Mouse (Mus musculus) cerebellum, adult 11-12 months (tissue): ENCODE data around the gene Mboat2.

Experiments used
- DNase-seq: peaks from one replicate; pipeline ENCODE4 v3.0.0; 2022

Gene Mboat2

DNA sequence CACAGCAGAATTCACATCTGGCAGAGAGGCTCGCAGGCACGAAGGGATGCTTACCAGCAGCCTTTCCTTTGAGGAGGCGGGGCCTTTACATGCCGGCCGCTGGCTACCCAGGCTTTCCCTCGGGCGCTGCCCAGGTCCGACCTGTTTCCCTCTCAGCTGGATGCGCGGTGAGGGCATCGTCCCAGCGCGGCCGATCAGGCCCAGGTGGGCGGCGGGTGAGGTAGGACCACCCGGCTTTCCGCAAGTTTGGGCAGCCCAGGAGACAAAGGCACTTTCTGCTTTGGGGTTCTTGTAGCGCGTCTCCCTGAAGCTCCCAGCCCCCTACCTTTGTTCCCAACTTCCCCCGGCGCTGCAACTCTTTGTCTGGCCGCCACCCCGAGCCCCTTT lies at the start of gene Mboat2:
Gene Mboat2 (plus strand): TSS at position 114 of the 387 bp plus-strand sequence.
- peak; percentile 39 for DNase-seq

GRCm38 (mm10) chr12:24783735-24784134 lies 46.9 kb upstream of the Mboat2 start:
- DNase-seq = no peak

GRCm38 (mm10) chr12:24785882-24786281 lies 44.8 kb upstream of the Mboat2 start:
- DNase-seq = no peak

GRCm38 (mm10) chr12:24786316-24786715 lies 44.4 kb upstream of the Mboat2 start:
- DNase-seq = no peak

GRCm38 (mm10) chr12:24789659-24790058 lies 41.0 kb upstream of the Mboat2 start:
- DNase-seq = no peak

DNA sequence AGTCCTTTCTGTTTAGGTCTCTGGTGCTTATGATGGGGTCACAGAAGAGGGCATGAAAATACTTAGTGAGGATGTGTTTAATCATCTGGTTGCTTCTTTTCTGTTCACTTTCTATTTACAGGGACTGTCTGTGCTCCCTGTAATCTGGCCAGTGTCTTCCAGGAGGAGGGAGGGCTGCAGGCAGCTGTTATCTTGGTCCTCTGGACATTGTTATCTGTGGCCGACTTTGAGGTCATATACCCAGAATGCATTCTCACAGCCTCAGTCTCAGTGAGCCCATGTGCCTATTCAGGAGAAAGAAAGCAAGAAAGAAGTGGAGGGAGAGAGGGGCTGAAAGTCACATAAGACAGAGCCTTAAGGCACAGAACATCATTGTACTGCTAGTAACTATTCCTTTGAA lies 19.4 kb upstream of the Mboat2 start:
- DNase-seq = no peak

DNA sequence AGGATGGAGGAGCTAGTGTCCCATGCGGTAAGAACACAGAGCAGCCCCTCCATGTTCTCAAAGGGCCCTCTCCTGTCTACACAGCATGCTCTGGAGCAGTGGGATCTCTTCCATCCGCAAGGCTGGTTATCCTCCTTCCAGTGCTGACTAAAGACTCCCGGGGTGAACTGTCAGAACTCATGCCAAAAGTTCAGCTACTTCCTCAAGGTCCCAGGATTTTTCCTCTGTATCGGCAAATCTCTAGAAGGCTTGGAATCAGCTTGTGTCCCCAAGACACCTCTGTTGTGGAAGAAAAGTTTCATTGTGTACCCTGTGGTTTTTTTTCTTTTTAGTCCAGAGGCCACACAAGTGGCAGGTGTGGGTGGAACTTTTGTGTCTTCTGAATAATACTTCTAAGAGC lies 18.8 kb upstream of the Mboat2 start:
- no peak for DNase-seq

DNA sequence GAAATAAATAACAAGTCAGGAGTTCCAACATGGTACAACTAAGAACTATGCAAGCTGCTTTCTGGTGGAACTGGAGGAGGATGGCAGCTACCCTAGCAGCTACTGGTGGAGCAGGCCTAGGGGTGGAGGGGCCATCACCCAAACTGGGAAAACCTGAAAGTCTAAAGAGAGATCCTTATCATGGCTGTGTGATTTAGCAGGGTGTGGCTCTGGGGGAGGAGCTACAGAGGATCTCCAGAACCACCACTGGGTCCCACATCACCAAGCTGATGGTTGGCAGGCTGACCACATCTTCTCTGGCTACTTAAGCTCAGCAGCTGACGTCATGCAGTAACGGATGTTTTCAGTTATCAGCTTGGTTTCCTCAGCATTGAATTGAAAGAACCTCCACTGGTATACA lies 7.8 kb upstream of the Mboat2 start:
- no peak for DNase-seq

GRCm38 (mm10) chr12:24823636-24824354 lies 6.9 kb upstream of the Mboat2 start:
- DNase-seq = no peak

GRCm38 (mm10) chr12:24830086-24830485 lies 593 bp upstream of the Mboat2 start:
- DNase-seq = no peak

GRCm38 (mm10) chr12:24831153-24831963 lies 679 bp downstream of the Mboat2 start:
- DNase-seq = peak; percentile 71

DNA sequence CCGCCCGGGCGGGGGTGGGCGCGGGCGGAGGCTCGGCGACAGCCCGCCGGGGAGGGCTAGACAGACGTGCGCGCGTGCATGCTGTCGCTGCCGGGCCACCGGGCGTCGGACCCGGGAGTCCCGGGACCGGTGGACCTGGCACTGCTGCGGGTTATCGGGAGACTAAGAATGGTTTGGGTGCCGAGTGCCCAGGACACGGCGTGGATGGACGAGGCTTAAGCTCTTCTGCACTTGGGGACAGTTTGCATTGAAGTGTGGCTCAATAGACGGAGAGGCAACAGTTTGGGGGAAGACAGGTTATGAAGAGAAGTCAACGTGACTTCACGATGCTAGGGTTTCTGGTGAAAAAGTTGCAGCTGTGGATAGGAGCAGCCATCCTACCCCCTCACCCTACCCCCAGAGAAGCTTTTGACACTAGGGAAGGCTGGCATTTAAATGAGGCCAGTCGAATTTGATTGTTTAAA lies 1.3 kb downstream of the Mboat2 start:
- DNase-seq = no peak

- no peak for DNase-seq
Observed at GRCm38 (mm10) chr12:24832438-24832837, 1.8 kb downstream of the Mboat2 start.

DNA sequence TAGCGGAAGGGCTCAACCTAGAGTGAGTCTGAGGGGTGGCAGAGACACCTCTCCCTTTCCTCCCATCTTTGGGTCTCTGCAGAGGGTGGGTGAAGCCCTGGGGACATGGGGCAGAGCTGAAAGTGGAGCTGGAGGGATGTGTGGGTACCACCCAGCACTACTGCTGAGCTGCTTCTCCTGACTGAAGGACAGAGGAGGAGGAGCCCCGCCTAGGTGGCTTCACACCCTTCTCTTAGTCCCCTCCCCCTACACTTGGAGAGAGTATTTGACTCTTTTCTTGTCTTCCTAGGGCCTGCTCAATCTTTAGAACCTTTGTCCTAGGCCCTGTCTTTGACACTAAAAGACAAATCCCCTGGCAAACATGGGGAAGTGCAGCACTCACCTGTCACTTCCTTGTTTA lies 7.3 kb downstream of the Mboat2 start:
- DNase-seq = no peak

DNA sequence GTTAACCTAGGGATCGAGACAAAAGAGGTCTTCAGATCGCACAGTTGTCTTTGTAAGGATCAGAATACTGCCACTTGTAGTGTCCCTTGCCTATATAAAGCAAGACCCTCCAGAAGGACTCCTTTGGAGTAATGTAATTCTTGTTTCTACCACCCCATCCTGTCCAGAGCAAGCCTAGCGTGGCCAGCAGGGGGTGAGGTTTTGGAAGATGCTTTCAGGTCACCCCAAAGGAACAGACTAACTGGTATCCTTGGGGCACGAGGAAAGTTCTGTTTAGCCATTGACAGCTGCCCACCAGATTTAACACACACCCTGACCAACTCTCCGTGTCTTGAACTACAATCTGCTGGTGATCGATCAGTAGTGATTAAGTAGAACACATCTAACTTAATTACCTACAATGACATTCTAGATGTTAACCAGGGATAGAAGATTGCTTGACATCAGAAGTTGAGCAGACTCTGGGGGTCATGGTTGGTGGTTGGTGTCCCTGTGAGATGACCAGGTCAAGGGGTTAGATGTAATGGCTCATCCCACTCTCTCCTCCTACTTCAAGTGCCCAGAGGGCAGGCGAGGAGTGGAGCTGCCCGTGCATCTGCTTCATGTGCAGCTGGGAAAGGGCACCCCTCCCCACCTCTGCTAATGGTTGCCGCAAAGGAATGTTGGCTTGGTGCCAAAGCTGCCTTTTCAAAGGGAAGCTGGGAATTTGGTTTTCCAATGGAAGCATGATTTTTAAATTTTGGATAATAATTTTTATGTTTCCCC lies 10.6 kb downstream of the Mboat2 start:
- DNase-seq = no peak

GRCm38 (mm10) chr12:24842299-24842910 lies 11.7 kb downstream of the Mboat2 start:
- no peak for DNase-seq

GRCm38 (mm10) chr12:24843395-24844072 lies 12.9 kb downstream of the Mboat2 start:
- no peak for DNase-seq

- DNase-seq = no peak
Observed at GRCm38 (mm10) chr12:24845344-24845743, 14.7 kb downstream of the Mboat2 start.

DNA sequence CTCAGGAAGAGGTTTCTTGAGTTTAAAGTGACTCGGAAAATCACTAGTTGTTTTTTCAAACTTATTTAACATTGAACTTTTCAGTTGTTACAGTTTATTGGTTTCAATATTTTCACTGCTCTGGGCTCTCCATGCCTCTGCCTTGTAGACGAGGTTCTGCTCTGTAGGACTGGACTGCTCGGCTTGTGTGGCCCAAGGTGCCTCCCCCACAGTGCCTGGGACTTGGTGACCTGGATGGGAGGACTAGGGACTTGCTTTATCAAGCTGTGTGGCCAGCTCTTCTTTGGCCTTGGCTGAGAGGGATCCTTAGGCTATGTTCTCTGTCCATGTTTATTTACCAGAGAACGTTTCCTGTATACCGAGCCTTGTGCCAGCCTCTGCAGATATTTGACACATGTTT lies 17.4 kb downstream of the Mboat2 start:
- no peak for DNase-seq

- DNase-seq = no peak
Observed at GRCm38 (mm10) chr12:24857354-24857753, 26.7 kb downstream of the Mboat2 start.

DNA sequence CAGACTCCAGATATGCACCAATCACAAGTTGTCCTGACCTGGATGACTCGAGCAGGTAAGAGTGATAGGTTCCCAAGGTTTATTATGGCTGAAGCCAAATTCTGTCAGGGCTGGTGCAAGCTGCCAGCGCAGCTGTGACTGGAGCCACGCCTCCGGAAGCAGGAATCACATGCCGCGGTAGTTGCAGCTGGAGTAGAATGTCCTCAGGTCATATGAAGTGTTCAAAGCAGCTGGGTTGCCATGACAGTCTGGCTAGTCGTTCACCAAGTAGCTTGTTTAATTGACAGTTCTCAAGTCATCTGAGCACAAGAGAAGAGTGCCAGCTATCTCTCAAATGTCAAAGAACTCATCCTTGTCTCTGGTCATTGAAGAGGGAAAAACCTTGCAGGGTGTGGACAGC lies 28.7 kb downstream of the Mboat2 start:
- no peak for DNase-seq

GRCm38 (mm10) chr12:24860436-24860835 lies 29.8 kb downstream of the Mboat2 start:
- no peak for DNase-seq
